In the genomic region with DNA sequence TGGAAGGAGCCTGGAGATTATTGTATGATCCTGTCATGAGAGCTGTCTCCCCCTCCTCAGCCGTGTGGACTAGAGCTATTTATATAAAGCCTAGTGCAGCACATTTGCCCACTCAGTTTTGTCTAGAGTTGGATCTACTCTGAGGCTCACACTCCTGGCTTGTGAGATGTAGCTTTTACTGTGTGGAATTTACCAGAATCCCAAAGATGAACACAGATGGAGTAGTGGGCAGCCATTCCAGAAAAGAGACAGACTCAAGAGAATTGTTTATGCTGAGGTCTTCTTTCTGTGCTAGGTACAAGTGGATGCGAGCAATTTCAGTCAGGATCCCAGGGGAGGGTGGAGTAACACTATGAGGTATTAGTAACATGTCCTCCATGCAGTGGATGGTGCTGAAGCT, we compare ENCODE assay signal across 39 mouse cellular contexts. TPM values are rescaled to one million over a fixed set of nuclear protein-coding genes. Genes with fewer than 3 reads are reported as not detected.
A peak's percentile ranks its signal among the peaks of the same experiment; 100 is the strongest.
DNase-seq lines count a peak whose midpoint lies in the region; ATAC-seq lines count a peak whose summit lies in the region.
"Had no signal": no experiment of that assay in that cellular context is flagged by ENCODE, and none has a peak within 500 bp of the region (broad histone marks: within the 10 kb centered on the region; RNA-seq: fewer than 3 reads in every experiment).

No protein-coding gene starts in this region.

- no peaks in the 10 kb centered on the region for H3K36me3 ChIP-seq in forebrain, embryonic 15.5 days
- H3K36me3 ChIP-seq: heart, embryonic 12.5 days; limb, embryonic 12.5 days; liver, embryonic 15.5 days had no signal

- H3K9me3 ChIP-seq in forebrain, embryonic 15.5 days = no peaks in the 10 kb centered on the region
- H3K9me3 ChIP-seq: heart, embryonic 12.5 days; limb, embryonic 12.5 days; liver, embryonic 15.5 days had no signal

- intact Hi-C loops in left cerebral cortex, postnatal 14 days (cut with DNase I) = no loop called here

- H3K9ac ChIP-seq in forebrain, embryonic 15.5 days (replicated peaks) = no peak overlapping the region
- H3K9ac ChIP-seq: forebrain, postnatal 0 days; heart, embryonic 12.5 days; hindbrain, embryonic 14.5 days; limb, embryonic 12.5 days; liver, embryonic 15.5 days; lung, embryonic 14.5 days had no signal

- ATAC-seq in forebrain, embryonic 15.5 days (replicated peaks) = no peak
- ATAC-seq: forebrain, postnatal 0 days; intestine, postnatal 0 days had no signal

- 80% methylated on average over 2 of the region's 2 CpGs for WGBS in forebrain, embryonic 15.5 days

- no peak overlapping the region for H3K4me3 ChIP-seq in forebrain, embryonic 15.5 days
- H3K4me3 ChIP-seq: erythroblast, embryonic 14.5 days; heart, adult 2 months; heart, embryonic 12.5 days; limb, embryonic 12.5 days; liver, embryonic 15.5 days had no signal

- no peaks in the 10 kb centered on the region for H3K4me1 ChIP-seq in forebrain, embryonic 15.5 days
- H3K4me1 ChIP-seq: heart, embryonic 12.5 days; limb, embryonic 12.5 days; liver, embryonic 15.5 days had no signal

- no peak overlapping the region for H3K27ac ChIP-seq in forebrain, embryonic 15.5 days (replicated peaks)
- H3K27ac ChIP-seq: heart, adult 2 months; hindbrain, embryonic 14.5 days; limb, embryonic 12.5 days; liver, embryonic 15.5 days had no signal

- DNase-seq in frontal cortex, adult 2 months (ENCODE audit: extremely low spot score in 1 of 2, low spot score in 1 of 2) = peak; percentile 62 to 64
- DNase-seq in frontal cortex, postnatal 10 days (ENCODE audit: low spot score in 2 of 2) = no peak
- peak; percentile 21 to 42 for DNase-seq in right cerebral cortex, adult 2 months (ENCODE audit: low spot score in 2 of 2)
- DNase-seq in right cerebral cortex, postnatal 4 days = no peak
- DNase-seq in left cerebral cortex, postnatal 14 days (ENCODE audit: low spot score in 2 of 2) = peak; percentile 32 to 76
- no peak for DNase-seq in gastrocnemius, postnatal 4 days (ENCODE audit: low spot score in 2 of 2)
- DNase-seq: adrenal gland, postnatal 14 days; cerebellum, adult 18-20 months; cerebellum, postnatal 10 days; forebrain, postnatal 0 days; gastrocnemius, postnatal 14 days; heart, adult 2 months; kidney, adult 9 months; kidney, postnatal 10 days; layer of hippocampus, postnatal 36 days; lung, embryonic 14.5 days; lung, postnatal 14 days; midbrain, embryonic 14.5 days; thymus, postnatal 14 days had no signal

- no peaks in the 10 kb centered on the region for H3K27me3 ChIP-seq in forebrain, embryonic 15.5 days
- H3K27me3 ChIP-seq: heart, embryonic 12.5 days; limb, embryonic 12.5 days; liver, embryonic 15.5 days had no signal

- no peak overlapping the region for H3K4me2 ChIP-seq in forebrain, embryonic 15.5 days (replicated peaks)
- H3K4me2 ChIP-seq: heart, embryonic 12.5 days; hindbrain, embryonic 14.5 days; limb, embryonic 12.5 days; liver, embryonic 15.5 days; lung, embryonic 14.5 days had no signal

RNA-seq across cellular contexts. Expression of a gene that starts 2.2 kb away (rescaled TPM):
- 0.11 and 0.18 TPM in 2 replicates for polyA plus RNA-seq in frontal cortex, adult 2 months (2012; rRNA removed)
- total RNA-seq in left cerebral cortex, postnatal 14 days (2021) = under 1 TPM in 1 of 2 experiments, not detected in 1; 0.19 TPM
- not detected for total RNA-seq in gastrocnemius, postnatal 4 days (2021)
- polyA plus RNA-seq in forebrain, embryonic 15.5 days (2015; fragmentation: Nextera tagmentation; extraction: Ambion mirVana) = not detected in 2 replicates
- total RNA-seq: adrenal gland, postnatal 14 days; common myeloid progenitor, adult 5-6 weeks; gastrocnemius, postnatal 14 days; heart, adult 2 months; hematopoietic stem cell, adult 5-6 weeks; layer of hippocampus, postnatal 36 days; liver, adult 2 months; monocyte, adult 5-6 weeks had no signal
- polyA plus RNA-seq: erythroblast, embryonic 14.5 days; forebrain, embryonic 11.5 days; heart, embryonic 12.5 days; heart, postnatal 0 days; hindbrain, embryonic 14.5 days; liver, embryonic 15.5 days; lung, embryonic 14.5 days; midbrain, embryonic 14.5 days; neural tube, embryonic 14.5 days had no signal

RNA-seq across cellular contexts. Expression of a gene that starts 9.1 kb away (rescaled TPM):
- 0.48 and 0.57 TPM in 2 replicates for polyA plus RNA-seq in frontal cortex, adult 2 months (2012; rRNA removed)
- under 1 TPM in 1 of 2 experiments, not detected in 1; 0.13 TPM for total RNA-seq in left cerebral cortex, postnatal 14 days (2021)
- under 1 TPM; 0.16 to 0.22 TPM for total RNA-seq in gastrocnemius, postnatal 4 days (2021)
- polyA plus RNA-seq in forebrain, embryonic 15.5 days (2015; fragmentation: Nextera tagmentation; extraction: Ambion mirVana) = not detected in 2 replicates
- total RNA-seq: adrenal gland, postnatal 14 days; common myeloid progenitor, adult 5-6 weeks; hematopoietic stem cell, adult 5-6 weeks; layer of hippocampus, postnatal 36 days; monocyte, adult 5-6 weeks had no signal
- polyA plus RNA-seq: erythroblast, embryonic 14.5 days; forebrain, embryonic 11.5 days; hindbrain, embryonic 14.5 days; intestine, postnatal 0 days; limb, embryonic 12.5 days; liver, embryonic 15.5 days; lung, embryonic 14.5 days; neural tube, embryonic 14.5 days; stomach, embryonic 14.5 days had no signal

RNA-seq across cellular contexts. Expression of a gene that starts 17.3 kb away (rescaled TPM):
- not detected in 2 replicates for polyA plus RNA-seq in frontal cortex, adult 2 months (2012; rRNA removed)
- not detected for total RNA-seq in left cerebral cortex, postnatal 14 days (2021)
- not detected for total RNA-seq in gastrocnemius, postnatal 4 days (2021)
- polyA plus RNA-seq in forebrain, embryonic 15.5 days (2015; fragmentation: Nextera tagmentation; extraction: Ambion mirVana) = not detected in 2 replicates
- total RNA-seq: adrenal gland, postnatal 14 days; common myeloid progenitor, adult 5-6 weeks; gastrocnemius, postnatal 14 days; heart, adult 2 months; hematopoietic stem cell, adult 5-6 weeks; layer of hippocampus, postnatal 36 days; liver, adult 2 months; monocyte, adult 5-6 weeks had no signal
- polyA plus RNA-seq: brain, embryonic 14.5 days; embryonic facial prominence, embryonic 14.5 days; erythroblast, embryonic 14.5 days; forebrain, embryonic 11.5 days; forebrain, postnatal 0 days; heart, adult 2 months; heart, embryonic 12.5 days; heart, postnatal 0 days; hindbrain, embryonic 14.5 days; intestine, postnatal 0 days; large intestine, adult 2 months; limb, embryonic 12.5 days; liver, adult 2 months; liver, embryonic 15.5 days; lung, embryonic 14.5 days; midbrain, embryonic 14.5 days; neural tube, embryonic 14.5 days; small intestine, adult 2 months; stomach, embryonic 14.5 days; urinary bladder, adult 2 months had no signal

RNA-seq across cellular contexts. Expression of a gene that starts 35.3 kb away (rescaled TPM):
- polyA plus RNA-seq in frontal cortex, adult 2 months (2012; rRNA removed) = not detected in 2 replicates
- not detected for total RNA-seq in left cerebral cortex, postnatal 14 days (2021)
- total RNA-seq in gastrocnemius, postnatal 4 days (2021) = not detected
- polyA plus RNA-seq in forebrain, embryonic 15.5 days (2015; fragmentation: Nextera tagmentation; extraction: Ambion mirVana) = not detected in 2 replicates
- total RNA-seq: adrenal gland, postnatal 14 days; common myeloid progenitor, adult 5-6 weeks; forebrain, postnatal 0 days; gastrocnemius, postnatal 14 days; heart, adult 2 months; hematopoietic stem cell, adult 5-6 weeks; layer of hippocampus, postnatal 36 days; liver, adult 2 months; monocyte, adult 5-6 weeks had no signal
- polyA plus RNA-seq: brain, embryonic 14.5 days; embryonic facial prominence, embryonic 14.5 days; erythroblast, embryonic 14.5 days; forebrain, embryonic 11.5 days; forebrain, postnatal 0 days; heart, adult 2 months; heart, embryonic 12.5 days; heart, postnatal 0 days; hindbrain, embryonic 14.5 days; intestine, postnatal 0 days; large intestine, adult 2 months; limb, embryonic 12.5 days; liver, adult 2 months; liver, embryonic 15.5 days; lung, embryonic 14.5 days; midbrain, embryonic 14.5 days; neural tube, embryonic 14.5 days; small intestine, adult 2 months; stomach, embryonic 14.5 days; urinary bladder, adult 2 months had no signal

RNA-seq across cellular contexts. Expression of a gene that starts 43.3 kb away (rescaled TPM):
- 58.5 and 65.0 TPM in 2 replicates for polyA plus RNA-seq in frontal cortex, adult 2 months (2012; rRNA removed)
- total RNA-seq in left cerebral cortex, postnatal 14 days (2021) = 10 to 100 TPM; 57.8 to 72.4 TPM
- 10 to 100 TPM; 61.3 to 67.4 TPM for total RNA-seq in gastrocnemius, postnatal 4 days (2021)
- polyA plus RNA-seq in forebrain, embryonic 15.5 days (2015; fragmentation: Nextera tagmentation; extraction: Ambion mirVana) = 30.2 and 30.3 TPM in 2 replicates

Comparison
In these comparisons a context has a peak if more than half of its experiments do, and no peak if none do; other contexts are left out.
1. DNase-seq: peak in frontal cortex, adult 2 months (2 of 2), right cerebral cortex, adult 2 months (2 of 2) and left cerebral cortex, postnatal 14 days (2 of 2); none in frontal cortex, postnatal 10 days (0 of 2), right cerebral cortex, postnatal 4 days (single experiment) and gastrocnemius, postnatal 4 days (0 of 2).